Mouse (Mus musculus): ENCODE measurements around the gene Gm10309.

DNA sequence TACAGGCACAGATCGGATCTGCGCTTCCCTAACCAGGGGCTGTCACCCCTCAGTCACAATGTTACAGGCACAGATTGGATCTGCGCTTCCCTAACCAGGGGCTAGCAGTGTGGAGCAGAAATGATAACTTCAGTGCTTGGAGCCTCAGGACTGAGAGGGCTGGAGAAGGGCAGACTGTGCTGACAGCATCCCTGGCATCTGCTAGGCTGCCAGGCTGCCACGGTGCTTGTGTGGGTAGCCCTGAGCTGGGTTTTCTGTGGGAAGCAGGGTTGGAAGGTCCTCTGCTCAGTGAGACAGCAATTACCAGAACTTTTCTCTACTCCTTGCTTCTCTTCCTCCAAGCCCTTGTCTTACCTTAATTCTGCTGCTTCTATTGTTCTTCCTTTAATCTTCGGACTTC, 37.1 kb downstream of the Gm10309 start:
- TF ChIP-seq POLR2A (IDR thresholded peaks at IDR 0.05; ENCODE audit: borderline replicate concordance, control insufficient read depth, low read depth, low read length) (no peak), CTCF (IDR thresholded peaks at IDR 0.05; ENCODE audit: control insufficient read depth, insufficient read depth, low read length) (no peak)

Data from bone marrow, adult 2 months (tissue).